Mouse (Mus musculus) bone marrow, adult 2 months (tissue): Measurements from ENCODE around the gene Klk1.

Experiments
- CTCF ChIP-seq: fragments of 200-500 bp; IDR thresholded peaks from 2 replicates; pipeline ENCODE4 v1.5.1; 2011; ENCODE audit warnings: low read length, control low read depth; ENCODE audit not compliant: control insufficient read depth, insufficient read depth
- POLR2A ChIP-seq: fragments of 200-500 bp; IDR thresholded peaks from 2 replicates; pipeline ENCODE4 v1.6.1; 2011; ENCODE audit warnings: low read depth, mild to moderate bottlenecking, control low read depth, low read length, borderline replicate concordance; ENCODE audit not compliant: control insufficient read depth

DNA sequence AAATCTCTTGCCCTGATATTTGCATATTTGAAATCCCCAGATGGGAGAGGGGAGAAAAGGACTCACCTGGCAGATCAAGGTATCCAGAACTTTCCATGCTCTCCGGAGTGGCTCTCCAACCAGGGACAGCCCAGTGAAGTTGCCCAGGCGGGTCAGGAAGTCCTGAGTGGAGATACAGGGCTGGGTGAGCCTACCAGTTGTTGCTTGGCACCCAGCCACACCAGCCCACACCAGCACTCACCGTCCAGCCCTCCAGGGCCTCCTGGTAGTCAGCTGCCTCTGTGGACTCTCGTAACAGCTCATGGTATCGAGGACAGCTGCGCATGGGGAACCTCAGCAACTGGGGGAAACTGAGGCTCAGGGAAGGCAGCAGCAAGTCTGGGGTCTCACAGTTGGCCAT, 29.8 kb downstream of the Klk1 start:
- TF ChIP-seq CTCF (no peak), POLR2A (no peak)
